Mouse (Mus musculus): ENCODE measurements around the gene Olfr458.

DNA sequence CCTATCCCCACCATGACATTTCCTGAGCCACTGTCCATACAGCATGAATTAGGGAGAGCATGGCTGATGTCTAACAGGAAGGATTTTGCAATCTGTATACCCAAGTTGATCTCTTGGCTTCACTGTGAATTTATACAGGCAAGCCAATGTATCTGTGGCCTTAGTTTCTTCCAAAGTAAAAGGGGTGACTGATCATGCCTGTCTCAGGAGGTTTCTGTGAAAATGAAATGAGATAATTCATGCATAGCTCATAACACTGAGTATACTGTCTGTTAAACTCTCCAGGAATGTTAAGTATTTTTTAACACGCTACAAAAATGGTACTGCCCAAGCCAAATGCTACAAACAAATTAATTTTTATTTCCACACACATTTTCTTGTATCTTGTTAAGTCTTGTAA, 48.5 kb upstream of the Olfr458 start:
- TF ChIP-seq CTCF (IDR thresholded peaks at IDR 0.05; ENCODE audit: borderline replicate concordance, control insufficient read depth, extremely low read depth, insufficient read depth, low read length, poor library complexity): no peak
- no peak for TF ChIP-seq POLR2A (IDR thresholded peaks at IDR 0.05; ENCODE audit: control insufficient read depth, extremely low read depth, insufficient read depth, low read length, poor library complexity)

Data from thymus, adult 2 months (tissue).